Mouse (Mus musculus) olfactory bulb, adult 2 months (tissue): ENCODE results near the gene Itpk1. TPM values are rescaled to one million over a fixed set of nuclear protein-coding genes. Genes with fewer than 3 reads are reported as not detected.
A peak's percentile ranks its signal among the peaks of the same experiment; 100 is the strongest.

Experiments used
- H3K27ac ChIP-seq: fragments of 200-500 bp; 2 replicates; pipeline ENCODE4 v1.5.1; 2012; ENCODE audit warnings: low read depth, low read length; ENCODE audit not compliant: insufficient read depth
- H3K4me1 ChIP-seq: fragments of 200-500 bp; 2 replicates; pipeline ENCODE4 v1.6.1; 2012; ENCODE audit warnings: low read length; ENCODE audit not compliant: control insufficient read depth, insufficient read depth
- H3K4me3 ChIP-seq: fragments of 200-500 bp; 2 replicates; pipeline ENCODE4 v1.5.1; 2012; ENCODE audit warnings: mild to moderate bottlenecking, low read depth, low read length, moderate library complexity; ENCODE audit not compliant: insufficient read depth
- CTCF ChIP-seq: fragments of 200-500 bp; IDR thresholded peaks from 2 replicates; pipeline ENCODE4 v1.5.1; 2012; ENCODE audit warnings: low read depth, mild to moderate bottlenecking, low read length, moderate library complexity; ENCODE audit not compliant: insufficient read depth
- POLR2A ChIP-seq: fragments of 200-500 bp; IDR thresholded peaks from 2 replicates; pipeline ENCODE4 v1.6.1; 2012; ENCODE audit warnings: mild to moderate bottlenecking, low read depth, low read length, moderate library complexity; ENCODE audit not compliant: insufficient read depth
- WGBS: fragments of 180-500 bp; shearing (Covaris S2); methylation state at CpG from one replicate; pipeline ENCODE4 v1.1.7; 2018; 5-methylcytosine and 5-hydroxymethylcytosine counted together
- polyA plus RNA-seq: library from polyadenylated mRNA; stranded (reverse); fragments of >200 nt; gene quantifications from 2 replicates; pipeline ENCODE4 v1.2.4, GENCODE M21; 2012; ENCODE audit warnings: low replicate concordance; ENCODE audit not compliant: missing spikeins, insufficient read depth, insufficient read length

Gene Itpk1
- polyA plus RNA-seq = not detected in 2 replicates

GRCm38 (mm10) chr12:102704457-102705198 lies at the start of gene Itpk1:
TSS of gene Itpk1 (minus strand) at chr12:102704930.
- Histone ChIP-seq H3K27ac (peak within 1 kb of the TSS; percentile 94), H3K4me3 (peak within 1 kb of the TSS; percentile 100), H3K4me1 (peaks cover 39% of the 10 kb centered on the region)
- TF ChIP-seq CTCF = no peak
- TF ChIP-seq POLR2A = peak; percentile 69
- WGBS = 1% methylated on average over 100 of the region's 105 CpGs

GRCm38 (mm10) chr12:102748256-102748655 lies 43.5 kb upstream of the Itpk1 start:
- no peaks in the 10 kb centered on the region for H3K4me1 ChIP-seq
- 85% methylated on average over 3 of the region's 3 CpGs for WGBS
- H3K4me3 ChIP-seq = no peak overlapping the region
- no peak for TF ChIP-seq POLR2A
- no peak for TF ChIP-seq CTCF
- H3K27ac ChIP-seq = no peak overlapping the region

GRCm38 (mm10) chr12:102744839-102745238 lies 40.1 kb upstream of the Itpk1 start:
- Histone ChIP-seq H3K4me1 (peaks cover 3% of the 10 kb centered on the region), H3K4me3 (no peak overlapping the region), H3K27ac (no peak overlapping the region)
- TF ChIP-seq CTCF (no peak), POLR2A (no peak)
- WGBS = 44% methylated on average over 6 of the region's 6 CpGs

GRCm38 (mm10) chr12:102743589-102744574 lies 39.2 kb upstream of the Itpk1 start, which contains the start of the genes Moap1 and Tmem251:
TSS of gene Moap1 (minus strand) at chr12:102743661.
TSS of gene Tmem251 (plus strand) at chr12:102743762.
- under 1% methylated on average over 62 of the region's 63 CpGs for WGBS

GRCm38 (mm10) chr12:102743036-102743588 lies 38.4 kb upstream of the Itpk1 start:
- Histone ChIP-seq H3K27ac (peak overlapping the region; percentile 85), H3K4me1 (peaks cover 3% of the 10 kb centered on the region), H3K4me3 (peak overlapping the region; percentile 81)
- WGBS = under 1% methylated on average over 33 of the region's 33 CpGs
- TF ChIP-seq CTCF = 0 out of 2 replicates have a peak, but pooled peaks have one; percentile 3
- TF ChIP-seq POLR2A = no peak

More at GRCm38 (mm10) chr12:102743589-102744574, 39.2 kb upstream of the Itpk1 start, which contains the start of the genes Moap1 and Tmem251:
- Histone ChIP-seq H3K4me1 (peaks cover 3% of the 10 kb centered on the region), H3K4me3 (peak within 1 kb of the TSS; percentile 81), H3K27ac (peak within 1 kb of the TSS; percentile 85)
- TF ChIP-seq POLR2A = peak; percentile 85
- no peak; the same call in 1 of the 2 replicates for TF ChIP-seq CTCF

- Histone ChIP-seq H3K4me1 (peaks cover 3% of the 10 kb centered on the region), H3K27ac (no peak overlapping the region), H3K4me3 (0 out of 2 replicates have a peak overlapping the region, but pooled peaks have one; percentile 5)
- TF ChIP-seq POLR2A (no peak), CTCF (no peak)
- 90% methylated on average over 7 of the region's 7 CpGs for WGBS
Observed at GRCm38 (mm10) chr12:102742056-102742455, 37.3 kb upstream of the Itpk1 start.

DNA sequence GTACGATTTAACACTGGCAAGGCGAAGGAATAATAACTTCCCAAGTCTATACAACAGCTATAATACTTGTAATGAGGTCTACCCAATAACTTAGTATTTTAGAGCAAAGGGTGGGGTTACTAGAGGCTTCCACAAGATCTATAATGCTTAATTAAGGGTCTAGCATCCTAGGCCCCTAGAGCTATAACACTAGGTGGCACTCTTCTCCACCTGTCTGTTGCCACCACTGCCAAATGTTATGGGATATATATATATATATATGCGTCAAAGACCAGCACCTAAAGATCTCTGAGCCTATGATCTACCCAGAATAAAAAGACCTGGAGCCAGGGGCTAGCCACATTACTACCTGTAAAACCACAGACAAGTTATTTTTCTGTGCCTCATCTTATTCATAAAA lies 35.6 kb upstream of the Itpk1 start:
- peaks cover 3% of the 10 kb centered on the region for H3K4me1 ChIP-seq
- no peak overlapping the region for H3K4me3 ChIP-seq
- no peak overlapping the region for H3K27ac ChIP-seq
- WGBS = 65% methylated on average over 3 of the region's 3 CpGs
- TF ChIP-seq CTCF (no peak), POLR2A (no peak)

DNA sequence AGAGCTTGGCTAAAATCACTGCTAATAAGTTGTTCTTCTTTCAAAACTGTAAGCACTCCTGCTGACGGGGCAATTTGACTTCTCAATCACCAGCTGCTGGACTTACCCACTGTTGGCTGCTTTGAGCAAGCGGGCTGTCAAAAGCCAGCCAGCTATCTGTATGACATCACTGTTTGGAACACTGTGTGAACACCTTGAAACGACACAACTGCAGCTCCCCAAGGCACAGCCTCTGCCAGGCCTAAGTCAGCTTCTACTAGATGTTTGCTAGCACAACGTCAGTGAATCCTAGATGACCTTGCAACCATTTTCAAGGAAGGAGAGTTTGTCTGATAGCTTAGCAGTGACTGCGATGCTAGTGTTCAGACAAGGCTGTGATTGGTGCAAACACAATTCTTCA lies 34.4 kb upstream of the Itpk1 start:
- Histone ChIP-seq H3K4me1 (peaks cover 3% of the 10 kb centered on the region), H3K27ac (no peak overlapping the region), H3K4me3 (no peak overlapping the region)
- 71% methylated on average over 5 of the region's 5 CpGs for WGBS
- TF ChIP-seq POLR2A = no peak
- no peak for TF ChIP-seq CTCF
